Mouse (Mus musculus) hindbrain, embryonic 10.5 days (tissue): ENCODE measurements around the gene Clec14a. TPM values are rescaled to one million over a fixed set of nuclear protein-coding genes. Genes with fewer than 3 reads are reported as not detected.

Source experiments
- DNase-seq: peaks from one replicate; pipeline ENCODE4 v3.0.0-alpha.2; 2017; ENCODE audit warnings: low spot score
- H3K27ac ChIP-seq: fragments of 300-500 bp; sonication (generic); 2 replicates; pipeline ENCODE4 v1.5.1; 2016; ENCODE audit warnings: mild to moderate bottlenecking, moderate library complexity
- H3K27me3 ChIP-seq: fragments of 300-500 bp; sonication (generic); 2 replicates; pipeline ENCODE4 v1.6.1; 2016; ENCODE audit warnings: mild to moderate bottlenecking; ENCODE audit not compliant: poor library complexity, insufficient read depth, severe bottlenecking
- H3K36me3 ChIP-seq: fragments of 300-500 bp; sonication (generic); 2 replicates; pipeline ENCODE4 v1.6.1; 2016; ENCODE audit warnings: mild to moderate bottlenecking, moderate library complexity
- H3K4me1 ChIP-seq: fragments of 300-500 bp; sonication (generic); replicated peaks from 2 replicates; pipeline ENCODE4 v1.6.1; 2016; ENCODE audit warnings: mild to moderate bottlenecking
- H3K4me3 ChIP-seq: fragments of 300-500 bp; sonication (generic); 2 replicates; pipeline ENCODE4 v1.5.1; 2016; ENCODE audit warnings: mild to moderate bottlenecking, moderate library complexity
- H3K9me3 ChIP-seq: fragments of 300-500 bp; sonication (generic); 2 replicates; pipeline ENCODE4 v1.6.1; 2016; ENCODE audit warnings: mild to moderate bottlenecking, moderate library complexity
- whole genome bisulfite sequencing: fragments of 180-500 bp; shearing (Covaris S2); methylation state at CpG from one replicate; pipeline ENCODE4 v1.1.7; 2016; 5-methylcytosine and 5-hydroxymethylcytosine counted together
- polyA plus RNA-seq: library from polyadenylated mRNA; unstranded; fragments of >200 nt; fragmentation: Nextera tagmentation; extraction: Ambion mirVana; gene quantifications from 2 replicates; pipeline ENCODE4 v1.2.1, GENCODE M21; 2016

Clec14a gene
- polyA plus RNA-seq, 1 experiment from 2014 or later, result 5.6 TPM

DNA sequence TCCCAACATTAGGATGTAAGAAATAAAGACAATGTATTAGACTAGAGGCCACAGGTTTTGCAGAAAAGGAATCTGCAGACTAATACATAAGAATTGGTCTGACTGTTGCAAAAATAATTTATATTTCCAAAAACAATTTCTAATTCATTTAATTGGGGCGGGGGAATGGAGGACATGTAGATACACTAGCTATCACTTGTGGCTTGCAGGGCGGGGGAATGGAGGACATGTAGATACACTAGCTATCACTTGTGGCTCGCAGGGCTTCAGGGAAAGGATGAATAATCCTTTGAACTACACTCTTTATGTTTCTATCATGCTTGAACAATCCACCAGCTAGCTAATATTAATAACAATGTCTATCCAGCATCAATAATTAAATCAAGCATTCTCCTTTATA, 50.0 kb downstream of the Clec14a start:
- H3K36me3 ChIP-seq, result no peaks in the 10 kb centered on the region
- peaks cover 13% of the 10 kb centered on the region for H3K4me1 ChIP-seq
- H3K9me3 ChIP-seq, result no peaks in the 10 kb centered on the region
- H3K27me3 ChIP-seq, result peaks cover 26% of the 10 kb centered on the region
- no peak overlapping the region for H3K4me3 ChIP-seq
- H3K27ac ChIP-seq, result no peak overlapping the region
- DNase-seq, result no peak
- 83% methylated on average over 3 of the region's 3 CpGs for WGBS

DNA sequence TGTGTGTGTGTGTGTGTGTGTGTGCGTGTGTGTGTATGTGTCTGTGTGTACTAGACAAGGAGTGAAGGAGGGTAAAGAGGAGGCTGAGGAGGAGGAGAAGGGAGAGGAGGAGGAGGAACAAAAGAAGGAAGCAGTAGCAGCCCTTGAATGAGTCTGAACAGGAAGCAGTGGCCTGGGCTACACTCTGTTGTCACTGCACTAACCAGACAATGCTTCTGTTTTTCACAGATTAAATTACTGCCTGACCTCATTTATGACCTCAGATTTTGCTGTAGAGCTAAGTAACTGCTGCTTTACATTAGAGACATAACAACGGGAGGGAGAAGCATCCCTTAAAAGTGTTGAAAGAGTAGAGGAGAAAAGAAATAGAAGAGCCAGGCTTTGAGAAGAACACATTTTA, 52.9 kb downstream of the Clec14a start:
- Histone ChIP-seq H3K9me3 (no peaks in the 10 kb centered on the region), H3K4me3 (no peak overlapping the region), H3K27ac (no peak overlapping the region), H3K36me3 (no peaks in the 10 kb centered on the region), H3K27me3 (peaks cover 54% of the 10 kb centered on the region), H3K4me1 (peaks cover 42% of the 10 kb centered on the region)
- DNase-seq, result no peak
- WGBS, result 53% methylated on average over 2 of the region's 2 CpGs

Other genes starting within 250 kb of the Clec14a start
- 0.44 and 0.54 TPM in 2 replicates for gene Sstr1, start 57.5 kb downstream of the Clec14a start, polyA plus RNA-seq